Mouse (Mus musculus) liver, embryonic 16.5 days (tissue): ENCODE data around the gene Clip2. TPM values are rescaled to one million over a fixed set of nuclear protein-coding genes. Genes with fewer than 3 reads are reported as not detected.

Experiments used
- ATAC-seq: fragments of 200-750 bp; cut with Nextera tagmentation; 2 replicates; pipeline ENCODE4 v1.8.0; 2017; ENCODE audit warnings: low read depth, mild to moderate bottlenecking, moderate number of reproducible peaks, moderate library complexity
- H3K27ac ChIP-seq: fragments of 300-500 bp; sonication (generic); 2 replicates; pipeline ENCODE4 v1.5.1; 2014; ENCODE audit warnings: mild to moderate bottlenecking, low read length
- H3K27me3 ChIP-seq: fragments of 300-500 bp; sonication (generic); 2 replicates; pipeline ENCODE4 v1.6.1; 2014; ENCODE audit warnings: low read depth, low read length, mixed read lengths; ENCODE audit not compliant: control insufficient read depth, insufficient read depth
- H3K36me3 ChIP-seq: fragments of 300-500 bp; sonication (generic); 2 replicates; pipeline ENCODE4 v1.6.1; 2014; ENCODE audit warnings: mild to moderate bottlenecking; ENCODE audit not compliant: control insufficient read depth, insufficient read depth
- H3K4me1 ChIP-seq: fragments of 300-500 bp; sonication (generic); 2 replicates; pipeline ENCODE4 v1.6.1; 2014; ENCODE audit warnings: low read depth, low read length, mixed read lengths; ENCODE audit not compliant: control insufficient read depth
- H3K4me2 ChIP-seq: fragments of 300-500 bp; sonication (generic); 2 replicates; pipeline ENCODE4 v1.6.1; 2014; ENCODE audit warnings: low read depth, low read length, mixed read lengths
- H3K4me3 ChIP-seq: fragments of 300-500 bp; sonication (generic); 2 replicates; pipeline ENCODE4 v1.5.1; 2014; ENCODE audit warnings: low read depth, mild to moderate bottlenecking, low read length
- H3K9ac ChIP-seq: fragments of 300-500 bp; sonication (generic); 2 replicates; pipeline ENCODE4 v1.6.1; 2014; ENCODE audit warnings: low read depth, low read length
- H3K9me3 ChIP-seq: fragments of 300-500 bp; sonication (generic); replicated peaks from 2 replicates; pipeline ENCODE4 v1.6.1; 2016; ENCODE audit warnings: low read length; ENCODE audit not compliant: control insufficient read depth
- WGBS: fragments of 180-500 bp; shearing (Covaris S2); extraction: QIAGEN DNeasy Blood & Tissue Kit; methylation state at CpG from one replicate; pipeline ENCODE4 v1.1.7; 2014; ENCODE audit not compliant: insufficient replicate concordance; 5-methylcytosine and 5-hydroxymethylcytosine counted together
- polyA plus RNA-seq: library from polyadenylated mRNA; unstranded; fragments of >200 nt; fragmentation: Nextera tagmentation; extraction: Ambion mirVana; gene quantifications from 2 replicates; pipeline ENCODE4 v1.2.1, GENCODE M21; 2015

Clip2 gene
- polyA plus RNA-seq, 1 experiment from 2014 or later = 0.48 TPM

DNA sequence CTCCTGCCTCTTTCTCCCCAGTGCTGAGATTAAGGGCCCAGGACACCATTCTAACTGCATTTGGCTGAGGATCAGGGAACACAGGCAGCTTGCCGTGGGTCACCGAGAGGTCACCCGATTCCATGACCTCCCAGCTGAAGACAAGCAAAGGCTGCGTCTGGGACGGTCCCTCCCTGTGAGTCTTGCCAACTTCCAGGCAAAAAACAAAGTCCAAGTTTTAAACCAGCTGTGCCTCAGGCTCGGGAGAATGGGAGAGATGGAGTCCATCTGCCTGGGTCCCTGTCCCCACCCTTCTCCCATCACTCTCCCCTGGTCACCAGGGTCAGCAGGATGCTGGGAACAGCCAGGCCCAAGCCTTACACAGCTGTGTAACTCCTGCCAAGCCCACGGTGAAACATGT is 10.6 kb downstream of the Clip2 start:
- no peak for ATAC-seq
- Histone ChIP-seq H3K9ac (no peak overlapping the region), H3K4me2 (no peak overlapping the region), H3K9me3 (no peaks in the 10 kb centered on the region), H3K27ac (no peak overlapping the region), H3K36me3 (no peaks in the 10 kb centered on the region), H3K4me1 (peaks cover 6% of the 10 kb centered on the region; the same call in 1 of the 2 replicates), H3K4me3 (no peak overlapping the region), H3K27me3 (no peaks in the 10 kb centered on the region)
- 52% methylated on average over 7 of the region's 7 CpGs for WGBS

GRCm38 (mm10) chr5:134540881-134541280 is 11.4 kb downstream of the Clip2 start:
- Histone ChIP-seq H3K27ac (no peak overlapping the region), H3K36me3 (no peaks in the 10 kb centered on the region), H3K4me3 (no peak overlapping the region), H3K27me3 (no peaks in the 10 kb centered on the region), H3K4me1 (peaks cover 6% of the 10 kb centered on the region; the same call in 1 of the 2 replicates), H3K9me3 (no peaks in the 10 kb centered on the region), H3K9ac (no peak overlapping the region), H3K4me2 (no peak overlapping the region)
- WGBS = 71% methylated on average over 6 of the region's 6 CpGs
- ATAC-seq = no peak

GRCm38 (mm10) chr5:134539891-134540290 is 12.3 kb downstream of the Clip2 start:
- Histone ChIP-seq H3K4me3 (no peak overlapping the region), H3K27ac (peak overlapping the region; percentile 18; the same call in 1 of the 2 replicates), H3K27me3 (no peaks in the 10 kb centered on the region), H3K4me2 (no peak overlapping the region), H3K36me3 (no peaks in the 10 kb centered on the region), H3K4me1 (peaks cover 6% of the 10 kb centered on the region; the same call in 1 of the 2 replicates), H3K9ac (no peak overlapping the region), H3K9me3 (no peaks in the 10 kb centered on the region)
- 8% methylated on average over 3 of the region's 3 CpGs for WGBS
- peak; percentile 66 for ATAC-seq

DNA sequence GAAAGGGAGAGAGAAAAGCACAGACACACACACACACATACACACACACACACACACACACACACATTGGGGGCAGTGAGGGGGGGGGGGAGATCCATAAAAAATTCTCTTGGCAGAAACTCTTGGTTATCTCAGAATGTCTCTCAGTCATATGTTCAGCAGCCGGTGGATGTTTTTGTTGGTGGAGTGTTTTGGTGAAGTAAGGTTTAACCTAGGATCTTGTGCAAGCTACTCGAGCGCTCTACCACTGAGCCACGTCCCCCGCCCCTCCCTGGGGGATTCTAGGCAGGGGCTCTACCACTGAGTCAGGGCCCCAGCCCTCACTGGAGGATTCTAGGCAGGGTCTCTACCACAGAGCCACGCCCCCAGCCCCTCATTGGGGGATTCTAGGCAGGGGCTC is 16.2 kb downstream of the Clip2 start:
- no peaks in the 10 kb centered on the region for H3K27me3 ChIP-seq
- no peaks in the 10 kb centered on the region for H3K9me3 ChIP-seq
- H3K4me2 ChIP-seq = no peak overlapping the region
- no peak overlapping the region for H3K9ac ChIP-seq
- peaks cover 3% of the 10 kb centered on the region; the same call in 1 of the 2 replicates for H3K4me1 ChIP-seq
- no peak overlapping the region for H3K27ac ChIP-seq
- H3K36me3 ChIP-seq = no peaks in the 10 kb centered on the region
- H3K4me3 ChIP-seq = no peak overlapping the region
- ATAC-seq = no peak
- WGBS = 76% methylated on average over 6 of the region's 6 CpGs

DNA sequence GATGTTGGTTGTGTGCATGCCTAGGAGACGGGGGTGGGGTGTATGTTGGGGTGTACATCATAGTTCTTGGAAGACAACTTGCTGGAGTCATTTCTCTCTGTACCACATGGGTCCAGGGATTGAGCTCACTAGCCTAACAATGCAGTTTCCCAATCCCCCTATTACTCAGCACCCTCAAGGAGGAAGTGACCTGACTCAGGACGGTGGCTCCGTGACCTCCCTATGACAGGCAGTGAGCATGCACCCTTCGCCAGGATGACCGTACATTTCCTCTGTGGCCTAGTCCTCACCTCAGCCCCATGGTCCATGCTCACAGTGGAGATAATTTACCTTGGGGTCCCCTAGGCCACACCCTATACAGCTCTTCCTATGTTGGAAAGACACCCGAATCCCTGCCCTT is 19.8 kb downstream of the Clip2 start:
- H3K9ac ChIP-seq = no peak overlapping the region
- no peaks in the 10 kb centered on the region for H3K9me3 ChIP-seq
- no peak overlapping the region for H3K4me2 ChIP-seq
- no peak overlapping the region for H3K4me3 ChIP-seq
- no peaks in the 10 kb centered on the region for H3K27me3 ChIP-seq
- H3K4me1 ChIP-seq = peaks cover 2% of the 10 kb centered on the region; the same call in 1 of the 2 replicates
- WGBS = 59% methylated on average over 6 of the region's 6 CpGs
- no peaks in the 10 kb centered on the region for H3K36me3 ChIP-seq
- no peak overlapping the region for H3K27ac ChIP-seq
- peak; percentile 35 for ATAC-seq

DNA sequence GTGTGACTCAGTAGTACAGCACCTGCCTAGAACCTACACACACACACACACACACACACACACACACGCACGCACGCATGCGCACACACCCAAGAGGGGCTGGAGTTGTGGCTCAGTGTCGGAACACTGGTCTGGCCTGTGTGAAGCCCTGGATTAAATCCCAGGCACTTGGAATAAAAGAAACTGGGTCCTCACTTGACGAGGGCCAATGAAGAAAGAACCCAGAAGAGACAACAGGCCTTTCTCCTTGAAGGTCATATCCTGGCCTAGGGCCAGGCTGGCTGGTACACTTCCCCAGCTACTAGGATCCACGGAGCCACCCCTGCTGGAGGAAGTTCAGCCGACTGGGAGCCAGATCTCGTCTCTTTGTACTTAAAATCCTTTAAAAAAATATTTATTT is 20.6 kb downstream of the Clip2 start:
- Histone ChIP-seq H3K27ac (no peak overlapping the region), H3K27me3 (no peaks in the 10 kb centered on the region), H3K4me1 (peaks cover 2% of the 10 kb centered on the region; the same call in 1 of the 2 replicates), H3K36me3 (no peaks in the 10 kb centered on the region), H3K9ac (no peak overlapping the region), H3K4me3 (no peak overlapping the region), H3K4me2 (no peak overlapping the region), H3K9me3 (no peaks in the 10 kb centered on the region)
- no peak for ATAC-seq
- WGBS = 76% methylated on average over 9 of the region's 9 CpGs

DNA sequence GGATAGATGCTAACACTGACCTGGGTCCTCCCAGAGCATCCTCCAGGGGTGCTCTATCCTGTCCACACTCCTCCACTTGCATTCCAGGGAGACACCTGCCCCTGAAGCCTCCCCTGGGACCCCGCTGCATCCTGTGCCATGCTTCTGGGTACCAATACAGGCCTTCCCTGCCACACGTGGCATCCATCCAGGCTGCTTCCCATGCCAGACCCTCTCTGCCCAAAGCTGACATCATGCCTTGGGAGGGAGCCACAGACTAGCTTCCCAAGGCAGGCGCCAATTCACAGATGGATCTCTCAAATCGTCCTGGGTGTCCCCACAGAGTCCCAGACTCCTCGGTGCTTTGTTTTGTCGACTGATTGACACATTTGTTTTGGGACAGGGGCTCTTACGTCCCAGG is 21.4 kb downstream of the Clip2 start:
- WGBS = 62% methylated on average over 7 of the region's 7 CpGs
- no peak overlapping the region for H3K27ac ChIP-seq
- H3K27me3 ChIP-seq = no peaks in the 10 kb centered on the region
- H3K4me3 ChIP-seq = no peak overlapping the region
- no peak overlapping the region for H3K4me2 ChIP-seq
- H3K4me1 ChIP-seq = peaks cover 2% of the 10 kb centered on the region; the same call in 1 of the 2 replicates
- H3K36me3 ChIP-seq = no peaks in the 10 kb centered on the region
- H3K9ac ChIP-seq = no peak overlapping the region
- no peak for ATAC-seq
- no peaks in the 10 kb centered on the region for H3K9me3 ChIP-seq

- H3K4me3 ChIP-seq = no peak overlapping the region
Observed at GRCm38 (mm10) chr5:134528488-134528887, 23.7 kb downstream of the Clip2 start.

GRCm38 (mm10) chr5:134525971-134526711 is 26.1 kb downstream of the Clip2 start:
- Histone ChIP-seq H3K27me3 (no peaks in the 10 kb centered on the region), H3K9me3 (no peaks in the 10 kb centered on the region), H3K36me3 (no peaks in the 10 kb centered on the region), H3K9ac (no peak overlapping the region), H3K27ac (no peak overlapping the region), H3K4me1 (peaks cover 2% of the 10 kb centered on the region; the same call in 1 of the 2 replicates), H3K4me3 (no peak overlapping the region), H3K4me2 (no peak overlapping the region)
- WGBS = 83% methylated on average over 15 of the region's 15 CpGs
- ATAC-seq = no peak

More at GRCm38 (mm10) chr5:134528488-134528887, 23.7 kb downstream of the Clip2 start:
- no peaks in the 10 kb centered on the region for H3K27me3 ChIP-seq
- no peak overlapping the region for H3K4me2 ChIP-seq
- no peak for ATAC-seq
- no peak overlapping the region for H3K27ac ChIP-seq
- peaks cover 2% of the 10 kb centered on the region; the same call in 1 of the 2 replicates for H3K4me1 ChIP-seq
- no peaks in the 10 kb centered on the region for H3K36me3 ChIP-seq
- H3K9me3 ChIP-seq = no peaks in the 10 kb centered on the region
- WGBS = 52% methylated on average over 9 of the region's 9 CpGs
- H3K9ac ChIP-seq = no peak overlapping the region
